In the genomic region with DNA sequence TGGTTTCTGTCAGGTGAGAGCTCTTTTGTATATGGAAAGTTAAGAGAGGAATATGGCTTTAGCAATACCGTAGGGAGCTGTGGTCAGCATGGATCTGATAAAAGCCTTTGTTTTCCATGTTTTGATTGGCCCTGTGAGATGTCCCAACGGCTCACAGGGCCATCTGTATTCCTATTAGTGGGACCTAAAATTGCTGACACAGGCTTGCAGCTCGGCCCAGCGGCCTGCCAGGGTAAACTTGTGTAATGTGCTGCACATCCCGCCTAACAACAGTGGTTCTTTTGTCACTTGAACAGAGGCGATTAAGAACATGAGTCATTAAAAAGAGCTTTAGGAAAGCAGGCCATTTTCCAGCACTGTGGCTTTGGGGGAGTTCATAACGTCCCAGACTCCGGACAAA, we compare ENCODE assay signal across 9 mouse cellular contexts.
DNase-seq lines count a peak whose midpoint lies in the region; ATAC-seq and TF ChIP-seq lines count a peak whose summit lies in the region.
"Had no signal": no experiment of that assay in that cellular context is flagged by ENCODE, and none has a peak within 500 bp of the region (broad histone marks: within the 10 kb centered on the region; RNA-seq: fewer than 3 reads in every experiment).

No protein-coding gene starts in this region.

- no peaks in the 10 kb centered on the region for H3K27me3 ChIP-seq in forebrain, embryonic 10.5 days (ENCODE audit: poor library complexity, severe bottlenecking)
- H3K27me3 ChIP-seq in heart, embryonic 16.5 days (ENCODE audit: control insufficient read depth, insufficient read depth, low read length) = no peaks in the 10 kb centered on the region
- no peaks in the 10 kb centered on the region for H3K27me3 ChIP-seq in lung, postnatal 0 days (replicated peaks; ENCODE audit: insufficient read depth, low read length)
- no peaks in the 10 kb centered on the region for H3K27me3 ChIP-seq in stomach, postnatal 0 days (ENCODE audit: control insufficient read depth, insufficient read depth, low read length)
- H3K27me3 ChIP-seq: liver, embryonic 15.5 days had no signal

- H3K4me2 ChIP-seq in heart, embryonic 16.5 days (ENCODE audit: low read depth, low read length) = no peak overlapping the region
- H3K4me2 ChIP-seq in lung, postnatal 0 days (replicated peaks; ENCODE audit: low read depth, low read length) = no peak overlapping the region
- no peak overlapping the region for H3K4me2 ChIP-seq in stomach, postnatal 0 days (replicated peaks; ENCODE audit: low read depth)
- H3K4me2 ChIP-seq: liver, embryonic 15.5 days had no signal

- no peaks in the 10 kb centered on the region for H3K36me3 ChIP-seq in forebrain, embryonic 10.5 days (replicated peaks)
- H3K36me3 ChIP-seq in heart, embryonic 16.5 days (ENCODE audit: control insufficient read depth, insufficient read depth) = no peaks in the 10 kb centered on the region
- H3K36me3 ChIP-seq in lung, postnatal 0 days (ENCODE audit: insufficient read depth, low read length) = no peaks in the 10 kb centered on the region
- H3K36me3 ChIP-seq in stomach, postnatal 0 days (ENCODE audit: control insufficient read depth, insufficient read depth, low read length) = no peaks in the 10 kb centered on the region
- H3K36me3 ChIP-seq: liver, embryonic 15.5 days had no signal

- H3K27ac ChIP-seq in forebrain, embryonic 10.5 days = peak overlapping the region; percentile 62
- peak overlapping the region; percentile 53; the same call in 1 of the 2 replicates for H3K27ac ChIP-seq in heart, embryonic 16.5 days (ENCODE audit: low read length)
- H3K27ac ChIP-seq in lung, postnatal 0 days (ENCODE audit: low read length) = no peak overlapping the region
- H3K27ac ChIP-seq in stomach, postnatal 0 days (replicated peaks) = no peak overlapping the region
- H3K27ac ChIP-seq: liver, embryonic 15.5 days had no signal

- peak; percentile 6 for DNase-seq in right cerebral cortex, postnatal 4 days
- no peak for DNase-seq in right cerebral cortex, adult 2 months (ENCODE audit: low spot score in 2 of 2)
- peak; percentile 50 for DNase-seq in forebrain, embryonic 10.5 days (ENCODE audit: extremely low spot score, low spot score)
- peak; percentile 79 for DNase-seq in lung, postnatal 0 days (ENCODE audit: low spot score)
- DNase-seq in stomach, postnatal 0 days (ENCODE audit: low spot score) = peak; percentile 38
- DNase-seq in spleen, adult 12 weeks (ENCODE audit: low spot score) = no peak
- no peak for DNase-seq in thymus, postnatal 36 days

- WGBS in forebrain, embryonic 10.5 days = 14% methylated on average over 8 of the region's 8 CpGs
- WGBS in heart, embryonic 16.5 days = 34% methylated on average over 8 of the region's 8 CpGs
- WGBS in lung, postnatal 0 days = 32% methylated on average over 8 of the region's 8 CpGs
- 16% methylated on average over 8 of the region's 8 CpGs for WGBS in stomach, postnatal 0 days

- no peak for TF ChIP-seq EP300 in lung, postnatal 0 days (IDR thresholded peaks at IDR 0.05)
- TF ChIP-seq EP300 in stomach, postnatal 0 days (optimal IDR thresholded peaks at IDR 0.05) = no peak

- no peak for TF ChIP-seq CTCF in lung, postnatal 0 days (IDR thresholded peaks at IDR 0.05)
- peak; percentile 17; the same call in 1 of the 2 replicates for TF ChIP-seq CTCF in stomach, postnatal 0 days (IDR thresholded peaks at IDR 0.05; ENCODE audit: low read depth)

- no peak overlapping the region for H3K4me3 ChIP-seq in forebrain, embryonic 10.5 days
- no peak overlapping the region for H3K4me3 ChIP-seq in heart, embryonic 16.5 days (ENCODE audit: low read length)
- H3K4me3 ChIP-seq in lung, postnatal 0 days (ENCODE audit: low read depth, low read length) = no peak overlapping the region
- H3K4me3 ChIP-seq in stomach, postnatal 0 days (ENCODE audit: low read depth, low read length) = no peak overlapping the region
- H3K4me3 ChIP-seq: liver, embryonic 15.5 days had no signal

- ATAC-seq in heart, embryonic 16.5 days (replicated peaks; ENCODE audit: extremely low read depth, insufficient read depth, low FRiP score) = peak; percentile 87
- peak; percentile 86 for ATAC-seq in lung, postnatal 0 days
- peak; percentile 69 for ATAC-seq in stomach, postnatal 0 days (ENCODE audit: low FRiP score, low TSS enrichment)

- no peak overlapping the region for H3K9ac ChIP-seq in heart, embryonic 16.5 days (ENCODE audit: low read length)
- H3K9ac ChIP-seq in lung, postnatal 0 days (replicated peaks; ENCODE audit: low read depth) = no peak overlapping the region
- H3K9ac ChIP-seq in stomach, postnatal 0 days (ENCODE audit: low read length) = no peak overlapping the region
- H3K9ac ChIP-seq: liver, embryonic 15.5 days had no signal

- peaks cover 19% of the 10 kb centered on the region for H3K4me1 ChIP-seq in forebrain, embryonic 10.5 days
- H3K4me1 ChIP-seq in heart, embryonic 16.5 days (ENCODE audit: control insufficient read depth, insufficient read depth, low read length) = no peaks in the 10 kb centered on the region
- H3K4me1 ChIP-seq in lung, postnatal 0 days (ENCODE audit: insufficient read depth, low read depth, low read length) = no peaks in the 10 kb centered on the region
- peaks cover under 1% of the 10 kb centered on the region; the same call in 1 of the 2 replicates for H3K4me1 ChIP-seq in stomach, postnatal 0 days (replicated peaks; ENCODE audit: control insufficient read depth, insufficient read depth)

- no peaks in the 10 kb centered on the region for H3K9me3 ChIP-seq in forebrain, embryonic 10.5 days
- no peaks in the 10 kb centered on the region for H3K9me3 ChIP-seq in heart, embryonic 16.5 days (replicated peaks; ENCODE audit: control insufficient read depth, low read length)
- no peaks in the 10 kb centered on the region for H3K9me3 ChIP-seq in lung, postnatal 0 days (ENCODE audit: low read length)
- H3K9me3 ChIP-seq in stomach, postnatal 0 days (ENCODE audit: control insufficient read depth, low read length) = no peaks in the 10 kb centered on the region
- H3K9me3 ChIP-seq: liver, embryonic 15.5 days had no signal

Comparison
In these comparisons a context has a peak if more than half of its experiments do, and no peak if none do; other contexts are left out.
1. DNase-seq: peak in right cerebral cortex, postnatal 4 days (single experiment), forebrain, embryonic 10.5 days (single experiment), lung, postnatal 0 days (single experiment) and stomach, postnatal 0 days (single experiment); none in right cerebral cortex, adult 2 months (0 of 2), spleen, adult 12 weeks (single experiment) and thymus, postnatal 36 days (0 of 2).
2. H3K27ac ChIP-seq: peak in forebrain, embryonic 10.5 days (single experiment) and heart, embryonic 16.5 days (single experiment); none in lung, postnatal 0 days (single experiment) and stomach, postnatal 0 days (single experiment).
3. Peak in every context shown above with its lines, with median percentiles within 50 percentile points of each other: ATAC-seq.